Mouse (Mus musculus) thymus, postnatal 0 days (tissue): ENCODE results near the gene Vamp2. TPM values are rescaled to one million over a fixed set of nuclear protein-coding genes. Genes with fewer than 3 reads are reported as not detected.

ENCODE experiments used
- DNase-seq: peaks from one replicate; pipeline ENCODE4 v3.0.0-alpha.2; 2015; ENCODE audit warnings: low spot score
- polyA plus RNA-seq: library from polyadenylated mRNA; unstranded; fragments of >200 nt; fragmentation: Nextera tagmentation; extraction: Ambion mirVana; gene quantifications from 2 replicates; pipeline ENCODE4 v1.2.1, GENCODE M21; 2015

Vamp2 gene
- polyA plus RNA-seq, 1 experiment from 2014 or later = 35.9 TPM

DNA sequence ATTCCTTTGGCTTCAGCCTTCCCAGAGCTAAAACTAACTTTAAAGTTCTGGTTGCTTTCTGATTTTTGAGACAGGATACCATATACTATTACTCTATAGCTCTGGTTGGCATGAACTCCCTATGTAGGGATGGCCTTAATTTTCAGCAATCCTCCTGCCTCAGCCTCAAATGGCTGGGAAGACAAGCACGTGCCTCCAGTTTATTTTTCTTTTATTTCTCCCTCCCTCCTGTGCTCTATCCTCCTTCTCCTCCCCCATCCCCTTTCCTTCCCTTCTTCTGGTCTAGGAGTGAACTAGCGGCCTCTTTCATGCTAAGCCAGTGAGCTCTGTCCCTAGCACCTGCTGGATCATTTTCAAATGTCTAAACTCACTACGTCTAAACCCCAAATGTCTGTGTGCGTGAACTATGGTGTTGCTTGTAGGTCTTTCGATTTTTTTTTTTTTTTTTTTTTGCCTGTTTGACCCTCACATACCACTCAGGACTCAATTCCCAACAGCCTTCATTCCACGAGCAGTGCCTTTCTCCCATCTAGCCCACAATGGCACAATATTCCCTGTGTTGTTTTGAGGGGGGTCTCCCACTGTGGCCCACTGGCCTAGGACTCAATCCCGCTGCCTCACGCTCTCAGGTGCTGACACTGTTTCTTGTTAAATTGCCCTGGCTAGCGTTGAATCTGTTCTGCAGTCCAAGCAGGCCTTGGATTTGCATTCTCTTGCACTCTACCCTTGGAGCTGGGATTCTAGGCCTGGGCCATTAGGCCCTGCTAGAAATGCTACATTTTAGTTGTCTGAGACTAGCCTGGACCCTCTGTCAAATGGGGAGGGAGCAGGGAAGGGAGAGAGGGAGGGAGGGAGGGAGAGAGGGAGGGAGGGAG, 23.8 kb upstream of the Vamp2 start:
- DNase-seq = no peak

- DNase-seq = no peak
Observed at GRCm38 (mm10) chr11:69065394-69065925, 22.8 kb upstream of the Vamp2 start.

GRCm38 (mm10) chr11:69066163-69066861, 22.0 kb upstream of the Vamp2 start:
- peak; percentile 39 for DNase-seq

- peak; percentile 88 for DNase-seq
Observed at GRCm38 (mm10) chr11:69066956-69067355, 21.3 kb upstream of the Vamp2 start.

GRCm38 (mm10) chr11:69067601-69068000, 20.7 kb upstream of the Vamp2 start:
- no peak for DNase-seq

- no peak for DNase-seq
Observed at GRCm38 (mm10) chr11:69070093-69070492, 18.2 kb upstream of the Vamp2 start.

DNA sequence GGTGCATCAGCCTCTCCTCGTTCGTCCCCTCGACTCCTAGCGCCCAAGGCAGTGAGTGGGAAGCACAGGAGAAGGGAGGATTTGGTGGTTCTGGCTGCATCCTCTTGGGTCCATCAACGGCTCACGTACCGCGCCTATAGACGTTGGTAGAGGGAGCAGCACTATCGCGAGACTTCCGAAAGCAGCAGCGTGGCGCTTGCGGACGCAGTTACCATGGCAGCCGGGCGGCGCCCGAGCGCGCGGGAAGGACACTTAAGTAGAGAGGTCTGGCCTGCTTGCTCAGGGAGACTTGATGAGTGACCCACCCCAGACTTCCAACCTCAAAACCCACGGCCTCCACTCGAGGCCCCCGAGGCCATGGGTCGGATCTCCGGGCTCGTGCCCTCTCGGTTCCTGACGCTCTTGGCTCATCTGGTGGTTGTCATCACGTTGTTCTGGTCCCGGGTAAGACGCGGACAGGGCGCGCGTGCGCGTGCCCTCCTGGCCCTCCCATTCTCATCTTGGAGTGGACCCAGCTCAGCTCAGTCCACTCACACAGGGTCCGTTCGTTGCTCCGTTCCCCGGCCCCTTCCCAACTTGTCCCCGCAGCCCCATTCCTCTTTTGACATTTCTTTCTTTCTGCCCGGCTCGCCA, 17.6 kb upstream of the Vamp2 start, which contains the start of gene Tmem107:
Gene Tmem107 (plus strand): TSS at position 217 of the 633 bp plus-strand sequence.
- DNase-seq = peak; percentile 95

GRCm38 (mm10) chr11:69071262-69071661, 17.0 kb upstream of the Vamp2 start:
- DNase-seq = no peak

- DNase-seq = no peak
Observed at GRCm38 (mm10) chr11:69072234-69072633, 16.1 kb upstream of the Vamp2 start.

- DNase-seq = no peak
Observed at GRCm38 (mm10) chr11:69072666-69073064, 15.6 kb upstream of the Vamp2 start.

DNA sequence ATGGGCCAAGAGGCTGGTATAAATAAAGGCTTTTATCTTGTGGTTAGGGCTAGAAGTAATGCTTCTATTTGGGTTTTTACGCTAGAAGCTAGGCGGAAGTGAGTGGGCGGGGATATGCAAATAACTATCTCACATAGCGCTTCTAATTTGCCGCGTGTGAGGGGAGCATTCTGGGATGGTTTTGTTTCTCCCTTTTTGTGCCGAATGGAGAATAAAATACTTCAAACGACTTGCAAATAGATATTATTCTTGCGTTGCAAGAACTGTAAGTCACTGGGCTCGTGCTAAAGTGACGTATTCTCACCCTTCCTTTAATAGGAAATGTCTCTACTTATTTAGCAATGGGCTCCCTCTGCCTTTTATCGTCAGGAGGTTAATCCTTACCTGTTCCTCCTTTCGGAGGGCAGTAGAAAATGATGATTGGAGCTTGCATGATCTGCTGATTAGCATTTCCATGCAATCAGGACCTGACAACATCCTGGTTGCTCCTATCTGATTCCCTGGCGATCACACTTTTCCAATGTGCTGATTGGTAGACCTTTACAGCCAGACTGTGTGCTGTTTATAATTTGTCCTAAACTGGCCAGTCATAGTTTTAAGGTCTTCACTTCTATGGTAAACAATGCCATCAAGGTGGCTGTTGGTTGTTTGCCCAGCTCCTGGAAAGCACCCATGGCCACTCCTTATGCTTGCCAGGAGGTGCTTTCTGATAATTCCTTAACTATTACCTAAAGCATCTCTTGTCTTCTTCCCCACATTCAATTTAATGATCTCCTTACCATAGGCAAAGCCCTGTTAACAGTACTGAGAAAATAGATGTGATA, 15.0 kb upstream of the Vamp2 start:
- peak; percentile 95 for DNase-seq

GRCm38 (mm10) chr11:69073951-69074775, 14.1 kb upstream of the Vamp2 start:
- no peak for DNase-seq

- DNase-seq = no peak
Observed at GRCm38 (mm10) chr11:69074776-69075069, 13.6 kb upstream of the Vamp2 start.

DNA sequence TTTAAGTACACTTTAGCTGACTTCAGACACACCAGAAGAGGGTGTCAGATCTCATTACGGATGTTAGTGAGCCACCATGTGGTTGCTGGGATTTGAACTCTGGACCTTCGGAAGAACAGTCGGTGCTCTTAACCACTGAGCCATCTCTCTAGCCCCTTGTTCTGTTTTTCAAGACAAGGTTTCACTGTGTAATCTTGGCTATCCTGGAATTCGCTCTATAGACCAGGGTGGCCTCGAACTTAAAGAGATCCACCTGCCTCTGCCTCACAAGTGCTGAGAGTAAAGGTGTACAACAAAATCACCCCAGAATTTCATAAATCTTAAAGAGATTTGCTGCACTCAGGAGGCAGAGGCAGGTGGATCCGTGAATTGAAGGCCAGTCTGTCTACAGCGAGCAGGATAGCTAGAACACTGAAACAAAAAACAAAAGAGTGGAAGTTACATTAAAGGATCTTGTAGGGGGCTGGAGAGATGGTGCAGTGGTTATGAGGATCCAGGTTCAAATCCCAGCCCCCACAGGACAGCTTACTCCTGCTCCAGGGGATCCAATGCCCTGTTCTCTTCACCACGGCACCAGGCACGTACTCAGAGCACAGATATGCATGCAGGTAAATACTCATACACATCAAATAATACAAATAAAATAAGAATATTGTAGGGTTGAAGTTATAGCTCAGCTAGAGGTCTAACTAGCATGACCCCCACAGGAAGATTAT, 12.4 kb upstream of the Vamp2 start:
- no peak for DNase-seq

GRCm38 (mm10) chr11:69076572-69076971, 11.7 kb upstream of the Vamp2 start:
- no peak for DNase-seq

DNA sequence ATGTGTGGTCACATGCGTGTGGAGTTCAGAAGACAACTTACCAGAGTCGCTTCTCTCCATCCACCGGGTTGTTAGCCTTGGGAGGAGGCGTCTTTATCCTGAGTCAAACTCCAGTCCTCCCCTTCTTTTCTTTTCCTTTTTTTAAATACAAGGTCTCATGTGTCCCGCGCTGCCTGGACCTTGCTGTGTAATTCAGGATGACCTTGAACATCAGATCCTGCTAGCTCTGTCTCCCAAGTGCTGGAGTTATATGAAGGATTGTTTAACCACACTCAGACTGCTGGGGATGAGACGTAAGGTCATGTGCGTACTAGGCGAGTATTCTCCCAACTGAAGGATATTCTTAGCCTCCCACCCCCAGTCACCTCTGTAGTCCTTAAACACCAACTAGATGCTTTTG, 11.0 kb upstream of the Vamp2 start:
- no peak for DNase-seq

DNA sequence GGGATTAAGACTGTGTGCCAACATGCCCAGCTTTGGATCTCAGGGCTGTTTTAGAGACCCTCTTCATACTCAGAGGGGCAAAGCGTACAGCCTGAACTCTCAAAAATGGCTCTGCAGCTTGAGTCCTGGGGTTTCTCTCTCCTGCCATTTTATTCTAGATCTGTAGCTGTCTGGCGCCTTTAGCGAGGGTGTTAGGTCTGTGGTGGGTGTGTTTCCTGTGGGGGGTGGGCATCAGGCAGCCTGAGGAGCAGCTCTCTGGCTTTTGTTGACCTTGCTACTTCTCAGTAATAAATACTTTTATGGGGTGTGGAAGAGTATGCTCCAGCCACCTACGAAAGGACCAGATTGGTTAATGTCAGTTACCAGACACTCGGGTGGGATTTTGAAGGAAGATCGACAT, 10.2 kb upstream of the Vamp2 start:
- no peak for DNase-seq

DNA sequence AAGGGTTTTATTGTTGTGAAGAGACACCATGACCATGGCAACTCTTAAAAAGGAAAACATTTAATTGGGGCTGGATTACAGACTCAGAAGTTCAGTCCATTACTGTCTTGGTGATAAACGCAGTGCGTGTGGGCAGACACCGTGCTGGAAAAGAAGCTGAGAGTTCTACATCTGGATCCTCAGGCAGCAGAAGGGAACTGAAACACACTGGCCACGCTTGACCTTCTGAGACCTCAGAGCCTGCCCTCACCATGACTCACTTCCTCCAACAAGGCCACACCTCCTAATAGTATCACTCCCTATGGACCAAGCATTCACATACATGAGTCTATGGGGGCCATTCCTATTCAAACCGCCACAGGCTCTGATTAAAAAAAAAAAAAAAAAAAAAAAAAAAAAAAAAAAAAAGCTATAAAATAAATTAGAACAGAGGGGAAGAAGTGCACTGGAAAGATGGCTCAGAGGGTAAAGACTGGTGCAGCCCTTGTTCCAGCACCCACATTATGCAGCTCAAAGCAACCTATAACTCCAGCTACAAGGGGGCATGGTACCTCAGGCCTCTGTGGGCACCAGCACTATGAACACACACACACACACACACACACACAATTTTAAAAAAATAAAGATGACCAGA, 9.4 kb upstream of the Vamp2 start:
- no peak for DNase-seq
